Mouse (Mus musculus) gastrocnemius, postnatal 10 days (tissue): ENCODE data around the gene Hagh. TPM values are rescaled to one million over a fixed set of nuclear protein-coding genes. Genes with fewer than 3 reads are reported as not detected.

ENCODE experiments used
- DNase-seq: peaks from one replicate; pipeline ENCODE4 v3.0.0; 2021; ENCODE audit warnings: mixed read lengths
- total RNA-seq, 2 experiments: library from RNA; stranded (reverse); gene quantifications; 2 replicates each; pipeline ENCODE4 v1.2.3; 2021

The Hagh gene
- total RNA-seq, 2 experiments from 2014 or later: 78.0 to 86.1 TPM

DNA sequence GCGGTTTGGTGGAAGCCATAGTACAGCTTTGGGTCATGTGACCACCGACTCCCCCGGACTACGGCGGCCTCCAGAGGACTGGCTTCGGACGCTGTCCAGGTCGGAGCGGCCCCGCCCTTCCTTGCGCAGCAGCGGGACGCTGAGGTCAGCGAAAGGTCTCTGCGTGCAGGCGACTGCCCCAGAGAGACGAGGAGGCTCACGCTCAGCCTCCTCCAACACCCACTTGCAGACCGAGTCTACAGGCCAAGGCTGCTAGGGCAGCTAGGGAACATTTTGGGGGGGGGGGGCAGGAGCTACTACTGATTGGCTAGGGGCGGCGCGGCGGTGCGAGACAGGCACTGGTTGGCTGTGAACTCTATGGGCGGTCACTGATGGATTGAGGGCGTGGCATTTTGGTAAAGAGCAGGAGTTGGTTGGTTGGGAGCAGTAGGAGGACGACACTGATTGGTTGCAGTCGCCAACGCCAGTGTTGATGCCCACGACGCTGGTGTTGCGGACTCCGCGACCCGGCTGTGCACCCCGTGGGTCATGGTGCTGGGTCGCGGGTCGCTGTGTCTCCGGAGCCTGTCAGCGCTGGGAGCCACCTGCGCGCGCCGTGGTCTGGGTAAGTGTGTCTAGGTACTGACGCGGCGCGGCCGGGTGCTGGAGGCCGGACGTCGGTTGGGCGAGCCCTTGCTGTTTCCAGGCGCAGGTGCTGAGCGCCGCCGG, 10.3 kb downstream of the Hagh start, which contains the start of gene Fahd1:
Gene Fahd1, minus strand, starts transcription at position 300 of the 708 bp plus-strand sequence.
- DNase-seq: peak; percentile 89

DNA sequence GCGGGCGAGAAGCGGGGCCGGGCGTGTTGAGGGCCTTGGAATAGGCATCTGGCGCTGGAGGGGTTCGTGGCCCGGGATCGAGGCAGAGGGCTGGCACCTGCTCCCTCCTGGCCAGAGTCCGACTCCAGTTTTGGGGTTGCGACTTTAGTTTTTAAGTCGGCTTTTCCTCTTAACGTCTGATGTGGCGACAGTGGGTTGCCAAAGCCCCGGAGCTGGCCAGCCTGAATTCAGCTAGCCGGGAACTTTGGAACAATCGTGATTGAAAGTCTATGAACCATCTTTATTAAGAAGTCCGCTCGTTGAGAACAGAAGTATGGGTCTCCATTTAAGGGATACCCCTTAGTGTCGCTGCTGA, 10.8 kb downstream of the Hagh start:
- no peak for DNase-seq

- no peak for DNase-seq
Measured at GRCm38 (mm10) chr17:24851381-24852125, 11.6 kb downstream of the Hagh start.

GRCm38 (mm10) chr17:24855838-24856464, 16.0 kb downstream of the Hagh start:
- DNase-seq: no peak

DNA sequence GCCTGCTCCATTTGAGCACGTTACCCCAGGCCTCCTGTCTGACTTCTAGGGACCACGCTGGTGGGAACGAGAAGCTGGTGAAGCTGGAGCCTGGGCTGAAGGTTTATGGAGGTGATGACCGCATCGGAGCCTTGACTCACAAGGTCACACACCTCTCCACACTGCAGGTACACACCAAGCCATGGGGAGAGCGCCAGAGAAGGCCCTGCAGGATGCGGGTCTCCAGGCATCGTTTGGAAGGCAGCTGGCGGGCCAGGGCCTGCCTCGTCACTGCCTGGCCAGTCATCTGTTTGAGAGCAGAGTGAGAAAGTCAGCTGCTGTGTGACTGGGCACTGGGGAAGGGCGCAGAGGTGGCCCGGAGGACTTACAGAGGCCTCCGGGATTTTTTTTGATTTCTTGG, 16.6 kb downstream of the Hagh start:
- no peak for DNase-seq

- DNase-seq: no peak
Measured at GRCm38 (mm10) chr17:24857831-24858470, 18.0 kb downstream of the Hagh start.

DNA sequence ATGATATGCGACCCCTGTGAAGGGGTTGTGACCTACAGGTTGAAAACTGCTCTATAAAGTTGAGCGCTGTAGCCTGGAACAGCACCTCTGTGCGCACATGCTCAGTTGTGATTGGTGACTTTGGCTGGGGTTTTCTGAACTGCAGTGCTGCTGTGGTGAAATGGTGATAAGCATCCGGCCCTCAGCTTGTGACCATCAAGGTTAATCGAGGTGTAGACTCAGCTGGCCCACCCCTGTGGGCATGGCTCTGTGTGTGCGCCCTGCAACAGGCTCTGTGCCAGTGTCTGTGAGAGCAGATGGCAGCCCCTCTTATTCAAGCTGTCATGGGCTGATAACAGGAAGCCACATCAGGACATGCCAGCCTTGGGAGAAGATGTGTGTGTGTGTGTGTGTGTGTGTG, 19.0 kb downstream of the Hagh start:
- DNase-seq: no peak

DNA sequence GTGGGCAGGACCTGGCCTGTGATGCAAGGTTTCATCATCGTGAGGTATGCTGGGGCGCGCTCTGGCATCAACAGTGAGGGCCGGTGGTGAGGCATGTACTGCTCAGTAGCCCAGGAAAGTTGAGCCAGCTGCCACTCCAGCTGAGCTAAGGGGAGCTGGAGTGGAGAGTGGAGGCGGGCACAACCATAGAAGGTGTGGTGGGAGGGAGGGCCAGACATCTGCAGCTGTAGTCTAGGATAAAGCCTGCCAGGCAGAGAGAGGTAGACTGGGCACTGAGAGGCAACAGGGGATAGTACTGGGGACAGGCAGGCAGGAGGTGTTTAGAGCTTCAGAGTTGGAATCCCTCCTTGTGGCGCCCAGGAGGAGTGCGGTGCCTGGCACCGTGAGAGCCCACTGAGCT, 20.1 kb downstream of the Hagh start:
- no peak for DNase-seq

DNA sequence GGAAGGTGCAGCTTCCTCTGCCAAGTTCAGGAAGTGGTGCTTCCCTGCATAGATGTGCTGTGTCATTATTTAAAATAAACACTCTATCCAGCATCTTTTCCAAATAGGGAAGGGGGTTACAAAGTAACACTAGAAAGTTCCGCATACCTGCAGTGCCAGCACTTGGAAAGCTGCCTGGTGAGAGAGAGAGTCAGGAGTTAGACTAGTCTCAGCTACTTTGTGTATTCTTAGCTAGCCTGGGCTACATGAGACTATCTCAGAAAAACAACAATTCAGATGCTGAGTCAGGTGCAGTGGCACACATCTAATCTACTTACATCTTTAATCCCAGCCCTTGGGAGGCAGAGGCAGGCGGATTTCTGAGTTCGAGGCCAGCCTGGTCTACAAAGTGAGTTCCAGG, 21.8 kb downstream of the Hagh start:
- no peak for DNase-seq

DNA sequence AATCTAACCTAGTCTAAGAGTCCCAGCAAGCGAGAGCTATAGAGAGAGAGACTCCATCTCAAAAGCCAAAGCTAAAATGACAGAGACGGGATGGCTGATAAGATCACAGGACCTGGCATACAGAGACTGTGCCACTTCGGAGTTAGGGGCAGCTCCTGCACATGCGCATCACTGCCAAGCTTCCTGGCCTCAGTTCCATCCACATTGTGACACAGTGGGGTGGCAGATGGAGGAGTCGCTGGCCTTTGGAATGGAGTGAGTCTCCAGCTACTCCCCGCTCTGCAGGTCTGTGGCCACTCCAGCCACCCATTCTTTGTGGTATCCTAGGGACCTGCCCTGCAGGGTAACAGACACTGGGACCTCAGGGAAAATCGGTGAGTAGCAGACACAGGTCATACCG, 25.8 kb downstream of the Hagh start, which contains the start of gene Igfals:
Gene Igfals, plus strand, starts transcription at position 222 of the 400 bp plus-strand sequence.
- no peak for DNase-seq

DNA sequence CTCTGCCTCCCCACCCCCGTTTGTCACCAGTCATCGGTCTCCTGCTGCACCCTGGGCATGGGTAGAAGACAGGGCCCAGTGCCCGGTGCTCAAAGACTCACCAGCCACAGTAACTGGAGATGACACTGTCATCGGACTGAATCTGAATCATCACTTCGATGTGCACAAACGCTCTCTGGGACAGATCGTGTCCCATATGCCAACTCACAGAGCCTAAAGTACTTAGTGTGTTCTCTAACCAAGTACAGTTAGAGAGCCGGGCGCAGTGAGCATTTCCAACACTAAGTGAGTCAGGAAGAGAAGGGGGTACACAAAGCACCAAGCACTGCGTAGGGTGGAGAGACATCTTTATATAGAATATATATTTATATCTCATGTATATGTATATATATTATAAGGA, 28.0 kb downstream of the Hagh start:
- no peak for DNase-seq

GRCm38 (mm10) chr17:24873695-24874404, 33.9 kb downstream of the Hagh start:
- DNase-seq: no peak

DNA sequence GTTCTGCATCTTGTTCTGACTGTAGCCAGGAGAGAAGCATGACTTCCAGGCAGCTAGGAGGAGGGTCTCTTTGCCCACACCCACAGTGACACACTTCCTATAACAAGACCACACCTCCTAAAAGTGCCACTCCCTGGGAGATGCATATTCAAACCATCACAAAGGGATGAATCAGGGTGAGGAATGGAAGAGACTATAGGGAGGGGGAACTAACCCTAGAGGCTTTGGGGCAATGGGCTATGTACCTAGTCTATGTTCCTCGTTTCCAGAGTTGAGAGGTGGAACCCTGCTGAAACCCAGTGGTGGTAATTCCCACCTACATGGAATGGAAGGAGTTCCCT, 34.4 kb downstream of the Hagh start:
- DNase-seq: no peak

DNA sequence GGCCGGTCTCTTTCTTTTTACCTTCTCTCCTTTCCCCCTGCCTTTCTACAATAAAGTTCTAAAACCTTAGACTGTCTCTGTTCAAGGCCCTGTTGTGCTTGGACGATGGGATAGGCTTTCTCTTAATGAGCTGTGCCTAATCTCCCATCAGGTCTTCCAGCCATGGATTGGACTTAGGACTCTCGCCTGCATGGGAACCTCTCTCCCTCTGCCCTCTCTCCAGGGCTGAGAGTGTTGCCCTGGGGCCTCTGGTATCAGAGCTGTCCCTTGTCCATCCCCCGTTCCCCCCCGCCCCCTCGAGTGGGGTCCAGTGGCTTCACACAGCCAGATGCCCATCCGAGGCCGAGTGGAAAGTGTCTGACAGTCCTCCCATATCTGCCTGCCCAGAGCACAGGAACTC, 35.0 kb downstream of the Hagh start:
- no peak for DNase-seq

- DNase-seq: peak; percentile 56
Measured at GRCm38 (mm10) chr17:24877336-24878116, 37.6 kb downstream of the Hagh start.

DNA sequence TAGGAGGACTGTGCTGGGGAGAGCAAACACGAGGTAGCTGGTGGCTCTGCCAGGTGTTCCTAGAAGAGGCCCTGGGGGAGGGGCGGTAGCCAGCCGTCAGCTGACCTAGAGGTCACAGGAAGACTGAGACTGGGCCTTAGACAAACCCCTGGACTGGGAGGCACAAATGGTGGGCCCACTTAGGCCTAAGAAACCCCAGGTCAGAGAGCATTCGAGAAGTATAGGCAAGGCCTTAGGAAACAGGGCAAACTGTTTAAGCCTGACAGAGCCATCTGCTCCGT, 38.1 kb downstream of the Hagh start:
- DNase-seq: peak; percentile 63

- DNase-seq: no peak
Measured at GRCm38 (mm10) chr17:24878531-24878930, 38.6 kb downstream of the Hagh start.

GRCm38 (mm10) chr17:24881738-24882440, 41.9 kb downstream of the Hagh start:
- DNase-seq: no peak

DNA sequence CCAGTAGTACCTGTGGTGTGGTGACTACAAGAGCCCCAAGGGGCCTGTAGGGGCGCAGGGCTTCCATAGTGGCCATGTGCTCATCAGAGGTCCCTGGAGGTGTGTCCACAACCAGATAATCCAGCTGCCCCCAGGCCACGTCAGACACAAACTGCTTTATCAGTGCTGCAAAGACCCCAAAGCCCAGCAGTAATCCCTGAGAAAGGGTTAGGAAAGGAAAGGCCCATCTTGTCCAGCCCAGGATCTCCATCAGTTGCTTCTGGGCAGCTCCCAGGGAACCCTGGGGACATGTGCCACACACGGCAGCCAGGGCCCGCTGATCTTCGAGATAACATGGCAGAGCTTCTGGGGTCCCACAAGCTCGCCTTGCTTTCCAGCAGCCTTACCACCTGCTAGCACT, 44.4 kb downstream of the Hagh start:
- DNase-seq: no peak

- no peak for DNase-seq
Measured at GRCm38 (mm10) chr17:24885356-24886133, 45.6 kb downstream of the Hagh start.
